ENCODE assay signal across 26 mouse cellular contexts in genomic region chr10:116701281-116701680, GRCm38 (mm10).
DNase-seq lines count a peak whose midpoint lies in the region; ATAC-seq and TF ChIP-seq lines count a peak whose summit lies in the region.
"Had no signal": no experiment of that assay in that cellular context is flagged by ENCODE, and none has a peak within 500 bp of the region (broad histone marks: within the 10 kb centered on the region; RNA-seq: fewer than 3 reads in every experiment).

No protein-coding gene starts in this region.

- peak; percentile 28 to 39 for DNase-seq in lung, adult 18-20 months
- DNase-seq in lung, adult 2 months, result no peak
- DNase-seq in lung, postnatal 0 days (ENCODE audit: low spot score), result peak; percentile 77
- peak; percentile 36 for DNase-seq in lung, postnatal 25 days (ENCODE audit: low spot score)
- DNase-seq in gastrocnemius, postnatal 4 days (ENCODE audit: low spot score in 2 of 2), result no peak
- no peak for DNase-seq in embryo, embryonic 11 days
- DNase-seq in urinary bladder, postnatal 25 days (ENCODE audit: low spot score), result no peak
- DNase-seq: adrenal gland, postnatal 10 days; B cell, adult 2 months; cerebellum, adult 11 months; cerebellum, adult 2 months; cerebellum, adult 9-11 months; cerebellum, postnatal 25 days; gastrocnemius, postnatal 14 days; heart, adult 2 months; heart, postnatal 14 days had no signal

- 56% methylated on average over 5 of the region's 5 CpGs for WGBS in lung, adult 2 months
- 48% methylated on average over 5 of the region's 5 CpGs for WGBS in lung, postnatal 0 days

- peak; percentile 91 for ATAC-seq in lung, postnatal 0 days
- ATAC-seq: forebrain, embryonic 13.5 days; forebrain, embryonic 16.5 days; Patski had no signal

- no peaks in the 10 kb centered on the region for H3K36me3 ChIP-seq in lung, postnatal 0 days (ENCODE audit: insufficient read depth, low read length)
- H3K36me3 ChIP-seq: forebrain, embryonic 10.5 days; G1E; heart, embryonic 10.5 days; heart, embryonic 13.5 days; hindbrain, embryonic 12.5 days; hindbrain, embryonic 15.5 days had no signal

- TF ChIP-seq CTCF in lung, adult 2 months (IDR thresholded peaks at IDR 0.05; ENCODE audit: insufficient read depth, low read length), result no peak
- TF ChIP-seq CTCF in lung, postnatal 0 days (IDR thresholded peaks at IDR 0.05), result no peak

- TF ChIP-seq POLR2A in lung, adult 2 months (IDR thresholded peaks at IDR 0.05; ENCODE audit: borderline replicate concordance, extremely low read depth, low read depth, low read length), result no peak

- H3K9me3 ChIP-seq in lung, postnatal 0 days (ENCODE audit: low read length), result no peaks in the 10 kb centered on the region
- H3K9me3 ChIP-seq: forebrain, embryonic 10.5 days; forebrain, embryonic 13.5 days; heart, embryonic 10.5 days; heart, embryonic 13.5 days; hindbrain, embryonic 12.5 days; hindbrain, embryonic 15.5 days had no signal

- no peak overlapping the region for H3K4me2 ChIP-seq in lung, postnatal 0 days (replicated peaks; ENCODE audit: low read depth, low read length)
- H3K4me2 ChIP-seq: forebrain, embryonic 13.5 days; heart, embryonic 13.5 days; hindbrain, embryonic 12.5 days; hindbrain, embryonic 15.5 days had no signal

- no peak overlapping the region for H3K9ac ChIP-seq in lung, postnatal 0 days (replicated peaks; ENCODE audit: low read depth)
- H3K9ac ChIP-seq: forebrain, embryonic 13.5 days; heart, embryonic 13.5 days; hindbrain, embryonic 12.5 days; hindbrain, embryonic 15.5 days had no signal

- H3K27ac ChIP-seq in lung, postnatal 0 days (ENCODE audit: low read length), result no peak overlapping the region
- H3K27ac ChIP-seq: forebrain, embryonic 10.5 days; forebrain, embryonic 13.5 days; heart, adult 2 months; heart, embryonic 10.5 days; heart, embryonic 13.5 days; hindbrain, embryonic 12.5 days; hindbrain, embryonic 15.5 days had no signal

- H3K4me1 ChIP-seq in lung, adult 2 months (ENCODE audit: control insufficient read depth, insufficient read depth, low read length), result no peaks in the 10 kb centered on the region
- H3K4me1 ChIP-seq in lung, postnatal 0 days (ENCODE audit: insufficient read depth, low read depth, low read length), result no peaks in the 10 kb centered on the region
- H3K4me1 ChIP-seq: heart, embryonic 10.5 days; heart, embryonic 13.5 days; hindbrain, embryonic 12.5 days; hindbrain, embryonic 15.5 days had no signal

- TF ChIP-seq EP300 in lung, postnatal 0 days (IDR thresholded peaks at IDR 0.05), result peak; percentile 95

- no peak overlapping the region for H3K4me3 ChIP-seq in lung, adult 2 months (replicated peaks; ENCODE audit: extremely low read depth, low read depth, low read length)
- H3K4me3 ChIP-seq in lung, postnatal 0 days (ENCODE audit: low read depth, low read length), result no peak overlapping the region
- H3K4me3 ChIP-seq: forebrain, embryonic 10.5 days; forebrain, embryonic 13.5 days; heart, adult 2 months; heart, embryonic 10.5 days; heart, embryonic 13.5 days; hindbrain, embryonic 12.5 days; hindbrain, embryonic 15.5 days had no signal

- H3K27me3 ChIP-seq in lung, postnatal 0 days (replicated peaks; ENCODE audit: insufficient read depth, low read length), result no peaks in the 10 kb centered on the region
- H3K27me3 ChIP-seq: CH12.LX; forebrain, embryonic 13.5 days; heart, embryonic 13.5 days; hindbrain, embryonic 12.5 days; hindbrain, embryonic 15.5 days; Patski had no signal

Comparison
In these comparisons a context has a peak if more than half of its experiments do, and no peak if none do; other contexts are left out.
1. DNase-seq: peak in lung, adult 18-20 months (2 of 2), lung, postnatal 0 days (single experiment) and lung, postnatal 25 days (single experiment); none in lung, adult 2 months (single experiment), gastrocnemius, postnatal 4 days (0 of 2), embryo, embryonic 11 days (single experiment) and urinary bladder, postnatal 25 days (single experiment).